Mouse (Mus musculus): Measurements from ENCODE around the gene Wscd2.

The Wscd2 gene

GRCm38 (mm10) chr5:113541196-113541595 lies 51.1 kb downstream of the Wscd2 start:
- DNase-seq, result no peak

GRCm38 (mm10) chr5:113542885-113543476 lies 52.8 kb downstream of the Wscd2 start:
- no peak for DNase-seq

GRCm38 (mm10) chr5:113547949-113548700 lies 58.0 kb downstream of the Wscd2 start:
- DNase-seq, result peak; percentile 32

GRCm38 (mm10) chr5:113550249-113550648 lies 60.1 kb downstream of the Wscd2 start:
- no peak for DNase-seq

- DNase-seq, result no peak
These were observed 60.6 kb downstream of the Wscd2 start for GRCm38 (mm10) chr5:113550759-113551158.

- DNase-seq, result no peak
These were observed 63.3 kb downstream of the Wscd2 start for GRCm38 (mm10) chr5:113553402-113553897.

GRCm38 (mm10) chr5:113554095-113554494 lies 64.0 kb downstream of the Wscd2 start:
- DNase-seq, result no peak

GRCm38 (mm10) chr5:113554571-113554970 lies 64.4 kb downstream of the Wscd2 start:
- no peak for DNase-seq

- DNase-seq, result no peak
These were observed 65.6 kb downstream of the Wscd2 start for GRCm38 (mm10) chr5:113555684-113556083.

GRCm38 (mm10) chr5:113558065-113558464 lies 67.9 kb downstream of the Wscd2 start:
- no peak for DNase-seq

- no peak for DNase-seq
These were observed 69.5 kb downstream of the Wscd2 start for GRCm38 (mm10) chr5:113559627-113560026.

- DNase-seq, result no peak
These were observed 74.3 kb downstream of the Wscd2 start for GRCm38 (mm10) chr5:113564463-113564862.

GRCm38 (mm10) chr5:113565101-113565854 lies 75.1 kb downstream of the Wscd2 start:
- no peak for DNase-seq

GRCm38 (mm10) chr5:113565858-113566257 lies 75.7 kb downstream of the Wscd2 start:
- no peak for DNase-seq

GRCm38 (mm10) chr5:113570056-113570717 lies 80.1 kb downstream of the Wscd2 start:
- DNase-seq, result no peak

- no peak for DNase-seq
These were observed 87.4 kb downstream of the Wscd2 start for GRCm38 (mm10) chr5:113577555-113577954.

- DNase-seq, result no peak
These were observed 88.3 kb downstream of the Wscd2 start for GRCm38 (mm10) chr5:113578428-113578827.

- no peak for DNase-seq
These were observed 89.0 kb downstream of the Wscd2 start for GRCm38 (mm10) chr5:113579128-113579527.

GRCm38 (mm10) chr5:113580248-113580647 lies 90.1 kb downstream of the Wscd2 start:
- DNase-seq, result no peak

- DNase-seq, result no peak
These were observed 90.7 kb downstream of the Wscd2 start for GRCm38 (mm10) chr5:113580801-113581200.

- no peak for DNase-seq
These were observed 93.5 kb downstream of the Wscd2 start for GRCm38 (mm10) chr5:113583424-113584162.

- DNase-seq, result no peak
These were observed 94.3 kb downstream of the Wscd2 start for GRCm38 (mm10) chr5:113584439-113584838.
